Mouse (Mus musculus): ENCODE data around the gene Cntn1.

GRCm38 (mm10) chr15:92296479-92296878 is 245.5 kb downstream of the Cntn1 start:
- TF ChIP-seq CTCF (IDR thresholded peaks at IDR 0.05; ENCODE audit: extremely low read depth, insufficient read length, insufficient replicate concordance, low read depth, low read length) (no peak), POLR2A (IDR thresholded peaks at IDR 0.05; ENCODE audit: low read depth, low read length) (no peak)

All from small intestine, adult 2 months (tissue).